Mouse (Mus musculus) CH12.LX (cell line): ENCODE measurements around the gene B3gnt2.

Source experiments
- JUND ChIP-seq: conservative IDR thresholded peaks from 2 replicates; pipeline ENCODE4 v1.6.1; 2011; ENCODE audit warnings: low read depth, low read length, improper control_type of control experiment
- POLR2AphosphoS2 ChIP-seq: IDR thresholded peaks from 2 replicates; pipeline ENCODE4 v1.6.1; 2011; ENCODE audit warnings: low read depth, low read length, improper control_type of control experiment
- UBTF ChIP-seq: IDR thresholded peaks from 2 replicates; pipeline ENCODE4 v1.6.1; 2012; ENCODE audit warnings: low read depth, mild to moderate bottlenecking, inconsistent platforms, low read length, improper control_type of control experiment, moderate library complexity

DNA sequence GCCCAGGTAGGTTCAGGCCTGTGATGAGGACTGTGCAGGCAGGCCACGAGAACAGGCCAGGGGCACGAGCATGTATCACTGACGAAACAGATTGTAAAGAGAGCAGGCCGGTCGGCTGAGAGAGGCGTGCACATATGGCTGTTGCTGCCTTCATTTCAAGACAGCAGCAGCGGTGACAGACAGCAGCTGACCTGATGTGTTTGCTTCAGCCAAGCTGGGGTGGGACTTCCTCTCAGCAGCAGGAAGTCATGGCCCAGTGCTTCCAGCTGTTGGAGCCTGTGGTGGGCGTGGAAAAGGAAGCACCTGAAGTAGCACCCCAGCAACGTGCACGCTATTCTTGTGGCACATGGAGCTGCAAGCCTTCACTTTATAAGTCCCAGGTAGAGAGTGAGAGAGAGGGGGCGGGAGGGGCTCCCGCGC is 78.0 kb downstream of the B3gnt2 start:
- 0 out of 2 replicates have a peak, but pooled peaks have one; percentile 44 for TF ChIP-seq UBTF
- TF ChIP-seq POLR2AphosphoS2, result no peak
- TF ChIP-seq JUND, result no peak
